Mouse (Mus musculus) ES-Bruce4 (cell line): ENCODE measurements around the gene Uchl1.

Source experiments
- CTCF ChIP-seq: IDR thresholded peaks from one replicate; pipeline ENCODE4 v1.8.1; 2011; ENCODE audit warnings: low read depth, low read length
- EP300 ChIP-seq: IDR thresholded peaks from 2 replicates; pipeline ENCODE4 v1.6.1; 2011; ENCODE audit warnings: low read depth, low read length; ENCODE audit not compliant: insufficient read depth
- POLR2A ChIP-seq: IDR thresholded peaks from one replicate; pipeline ENCODE4 v1.8.1; 2011; ENCODE audit warnings: low read length; ENCODE audit not compliant: insufficient read depth

GRCm38 (mm10) chr5:66722586-66722985, 46.7 kb downstream of the Uchl1 start:
- TF ChIP-seq POLR2A: no peak
- TF ChIP-seq CTCF: no peak
- no peak for TF ChIP-seq EP300
